1 mouse cellular context compared by ENCODE assay signal in genomic region chr7:80114451-80115223, GRCm38 (mm10).
TF ChIP-seq lines count a peak whose summit lies in the region.

No protein-coding gene starts in this region.

TF ChIP-seq in CH12.LX, 34 proteins besides CTCF, POLR2A, EP300 and RAD21 (continued from another document):
- TF ChIP-seq KAT2A (IDR thresholded peaks at IDR 0.05; ENCODE audit: insufficient replicate concordance, low read length) (no peak), SMC3 (IDR thresholded peaks at IDR 0.05; ENCODE audit: low read depth, low read length) (no peak), BHLHE40 (IDR thresholded peaks at IDR 0.05; ENCODE audit: low read depth, low read length) (0 out of 2 replicates have a peak, but pooled peaks have one; percentile 16)
TF ChIP-seq in CH12.LX: peak in this region for 2.
